Mouse (Mus musculus): ENCODE results near the gene Plekhm3. TPM values are rescaled to one million over a fixed set of nuclear protein-coding genes. Genes with fewer than 3 reads are reported as not detected.

Plekhm3 gene
- polyA plus RNA-seq (2012; rRNA removed; ENCODE audit: low replicate concordance), result 1.9 and 2.1 TPM in 2 replicates

DNA sequence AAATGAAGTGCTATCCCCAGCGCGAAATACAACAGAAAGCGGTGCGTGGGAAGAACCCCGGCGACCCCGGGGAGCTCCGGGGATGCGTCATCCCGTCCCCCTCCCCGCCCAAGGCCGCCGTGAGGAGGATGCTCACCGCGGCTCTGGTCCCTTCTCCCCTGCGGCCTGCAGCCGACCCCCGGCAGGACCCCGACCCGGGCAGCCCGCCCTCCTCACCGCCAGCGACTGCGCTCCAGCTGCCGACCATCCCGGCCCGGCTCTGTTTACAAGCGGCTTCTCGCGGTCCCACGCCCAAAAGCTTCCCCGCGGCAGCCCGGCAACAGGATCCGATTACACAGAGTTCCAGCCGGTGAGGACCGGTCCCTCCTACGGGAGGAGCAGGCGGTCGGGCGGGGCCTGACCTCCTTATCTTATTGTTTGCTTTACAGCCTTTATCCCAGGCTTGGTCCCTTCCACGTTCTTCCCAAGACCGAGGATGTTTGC is at the start of gene Plekhm3:
TSS of gene Plekhm3 (minus strand) at position 346 of the 483 bp plus-strand sequence.

GRCm38 (mm10) chr1:64737502-64738179 is 219.0 kb downstream of the Plekhm3 start, which contains the start of gene Fzd5:
TSS of gene Fzd5 (minus strand) at chr1:64737751.

Other genes with a start within 250 kb of the Plekhm3 start
- gene Fzd5, start 219.1 kb downstream of the Plekhm3 start, polyA plus RNA-seq (2012; rRNA removed; ENCODE audit: low replicate concordance), result 71.9 and 78.2 TPM in 2 replicates
- 0.07 and 0.13 TPM in 2 replicates for gene Akr1cl, start 75.9 kb upstream of the Plekhm3 start, polyA plus RNA-seq (2012; rRNA removed; ENCODE audit: low replicate concordance)
- gene Cryge, start 94.3 kb upstream of the Plekhm3 start, polyA plus RNA-seq (2012; rRNA removed; ENCODE audit: low replicate concordance), result not detected in 2 replicates
- gene Crygd, start 106.6 kb upstream of the Plekhm3 start, polyA plus RNA-seq (2012; rRNA removed; ENCODE audit: low replicate concordance), result not detected in 2 replicates
- gene Crygc, start 116.9 kb upstream of the Plekhm3 start, polyA plus RNA-seq (2012; rRNA removed; ENCODE audit: low replicate concordance), result not detected in 2 replicates
- not detected in 2 replicates for gene Crygb, start 125.5 kb upstream of the Plekhm3 start, polyA plus RNA-seq (2012; rRNA removed; ENCODE audit: low replicate concordance)
- gene Cryga, start 146.5 kb upstream of the Plekhm3 start, polyA plus RNA-seq (2012; rRNA removed; ENCODE audit: low replicate concordance), result not detected in 2 replicates
- not detected in 2 replicates for gene Gm28845, start 162.7 kb upstream of the Plekhm3 start, polyA plus RNA-seq (2012; rRNA removed; ENCODE audit: low replicate concordance)
- gene D630023F18Rik, start 166.4 kb upstream of the Plekhm3 start, polyA plus RNA-seq (2012; rRNA removed; ENCODE audit: low replicate concordance), result 0.07 and 0.35 TPM in 2 replicates
- 33.1 and 36.4 TPM in 2 replicates for gene Idh1, start 229.7 kb upstream of the Plekhm3 start, polyA plus RNA-seq (2012; rRNA removed; ENCODE audit: low replicate concordance)
- gene Pikfyve, start 229.9 kb upstream of the Plekhm3 start, polyA plus RNA-seq (2012; rRNA removed; ENCODE audit: low replicate concordance), result 2.2 and 2.6 TPM in 2 replicates